Mouse (Mus musculus): Measurements from ENCODE around the gene Dhrs7b. TPM values are rescaled to one million over a fixed set of nuclear protein-coding genes. Genes with fewer than 3 reads are reported as not detected.
A peak's percentile ranks its signal among the peaks of the same experiment; 100 is the strongest.
"Not testable (repeated sequence)": the region's sequence is repeated elsewhere in the genome, so short reads cannot be mapped to it uniquely, and the experiment has no call there.

Dhrs7b gene
- polyA plus RNA-seq, 1 experiment from 2014 or later: 32.2 TPM

GRCm38 (mm10) chr11:60811618-60812017 lies 18.8 kb upstream of the Dhrs7b start, which contains the start of gene Shmt1:
Gene Shmt1, minus strand, starts transcription at chr11:60811718.
- not testable (repeated sequence) for H3K9me3 ChIP-seq; H3K27ac ChIP-seq; H3K27me3 ChIP-seq (replicated peaks); H3K36me3 ChIP-seq (replicated peaks); ATAC-seq (replicated peaks)
- peak within 1 kb of the TSS; percentile 50 for H3K4me3 ChIP-seq
- 0 out of 2 replicates have a peak within 1 kb of the TSS, but pooled peaks have one; percentile 10 for H3K9ac ChIP-seq
- H3K4me2 ChIP-seq: peak within 1 kb of the TSS; percentile 98
- 32% methylated on average over 6 of the region's 6 CpGs for WGBS
- peaks cover 12% of the 10 kb centered on the region for H3K4me1 ChIP-seq

GRCm38 (mm10) chr11:60816398-60816797 lies 14.0 kb upstream of the Dhrs7b start:
- no peaks in the 10 kb centered on the region for H3K36me3 ChIP-seq (replicated peaks)
- H3K4me3 ChIP-seq: no peak overlapping the region
- H3K27me3 ChIP-seq (replicated peaks): no peaks in the 10 kb centered on the region; the same call in 1 of the 2 replicates
- no peak for ATAC-seq (replicated peaks)
- WGBS: 74% methylated on average over 5 of the region's 5 CpGs
- peaks cover under 1% of the 10 kb centered on the region; the same call in 1 of the 2 replicates for H3K4me1 ChIP-seq
- H3K4me2 ChIP-seq: no peak overlapping the region
- no peak overlapping the region for H3K27ac ChIP-seq
- no peak overlapping the region for H3K9ac ChIP-seq
- H3K9me3 ChIP-seq: no peaks in the 10 kb centered on the region

DNA sequence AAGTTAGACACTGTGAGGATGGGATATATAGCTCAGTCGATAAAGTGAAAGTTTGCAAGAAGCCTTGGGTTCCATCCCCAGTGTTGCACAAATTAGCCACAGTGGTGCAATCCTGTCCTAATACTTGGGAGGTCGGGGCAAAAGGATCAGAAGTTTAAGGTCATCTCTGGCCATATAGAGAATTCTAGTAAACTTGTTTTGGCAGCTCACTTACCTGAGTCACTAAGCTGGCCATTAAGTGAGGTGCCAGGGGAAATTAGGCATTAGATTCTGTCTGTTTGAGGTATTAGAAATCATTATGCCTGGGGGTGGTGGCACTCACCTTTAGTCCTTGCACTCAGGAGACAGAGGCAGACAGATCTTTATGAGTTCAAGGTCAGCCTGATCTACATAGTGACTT lies 6.7 kb upstream of the Dhrs7b start:
- no peak for ATAC-seq (replicated peaks)
- Histone ChIP-seq H3K27me3 (replicated peaks) (no peaks in the 10 kb centered on the region), H3K36me3 (replicated peaks) (no peaks in the 10 kb centered on the region), H3K9ac (no peak overlapping the region), H3K27ac (no peak overlapping the region), H3K4me2 (no peak overlapping the region), H3K4me1 (no peaks in the 10 kb centered on the region), H3K4me3 (no peak overlapping the region), H3K9me3 (no peaks in the 10 kb centered on the region)
- 67% methylated on average over 2 of the region's 2 CpGs for WGBS

- Histone ChIP-seq H3K27me3 (replicated peaks) (no peaks in the 10 kb centered on the region), H3K9ac (no peak overlapping the region), H3K9me3 (no peaks in the 10 kb centered on the region), H3K4me1 (no peaks in the 10 kb centered on the region), H3K36me3 (replicated peaks) (no peaks in the 10 kb centered on the region), H3K4me3 (no peak overlapping the region), H3K4me2 (no peak overlapping the region), H3K27ac (no peak overlapping the region)
- WGBS: 91% methylated on average over 3 of the region's 3 CpGs
- no peak for ATAC-seq (replicated peaks)
Measured at GRCm38 (mm10) chr11:60825191-60825590, 5.2 kb upstream of the Dhrs7b start.

GRCm38 (mm10) chr11:60826700-60827099 lies 3.7 kb upstream of the Dhrs7b start:
- H3K27ac ChIP-seq: no peak overlapping the region
- H3K4me2 ChIP-seq: no peak overlapping the region
- H3K27me3 ChIP-seq (replicated peaks): no peaks in the 10 kb centered on the region
- ATAC-seq (replicated peaks): no peak
- H3K36me3 ChIP-seq (replicated peaks): no peaks in the 10 kb centered on the region
- H3K9me3 ChIP-seq: no peaks in the 10 kb centered on the region
- WGBS: 24% methylated on average over 1 of the region's 1 CpGs
- peaks cover 7% of the 10 kb centered on the region for H3K4me1 ChIP-seq
- H3K4me3 ChIP-seq: no peak overlapping the region
- no peak overlapping the region for H3K9ac ChIP-seq

GRCm38 (mm10) chr11:60827241-60827945 lies 3.0 kb upstream of the Dhrs7b start:
- 8% methylated on average over 4 of the region's 4 CpGs for WGBS
- H3K27ac ChIP-seq: no peak overlapping the region
- ATAC-seq (replicated peaks): no peak
- no peak overlapping the region for H3K4me2 ChIP-seq
- H3K9me3 ChIP-seq: no peaks in the 10 kb centered on the region
- no peak overlapping the region for H3K4me3 ChIP-seq
- H3K36me3 ChIP-seq (replicated peaks): no peaks in the 10 kb centered on the region
- no peak overlapping the region for H3K9ac ChIP-seq
- peaks cover 7% of the 10 kb centered on the region for H3K4me1 ChIP-seq
- H3K27me3 ChIP-seq (replicated peaks): no peaks in the 10 kb centered on the region

DNA sequence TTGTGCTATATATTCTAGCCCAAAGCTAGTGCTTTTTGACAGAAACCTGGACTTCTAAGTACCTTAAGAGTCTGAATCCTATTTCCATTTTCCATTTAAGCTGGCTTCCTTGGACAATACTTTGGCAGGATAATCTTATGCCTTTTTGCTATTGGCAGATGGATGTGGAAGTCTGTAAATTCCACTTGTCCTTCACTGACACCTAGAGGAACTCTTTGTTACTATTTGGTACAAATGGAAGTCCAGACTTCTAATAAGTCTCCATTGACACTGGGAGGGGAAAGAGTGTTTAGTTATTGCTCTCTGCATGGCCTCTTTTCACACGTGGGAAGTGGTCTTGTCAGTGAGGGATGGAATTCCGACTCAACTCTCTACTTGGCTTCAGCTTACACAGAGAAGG lies 1.5 kb upstream of the Dhrs7b start:
- no peak overlapping the region for H3K4me3 ChIP-seq
- H3K4me1 ChIP-seq: peaks cover 7% of the 10 kb centered on the region
- H3K9me3 ChIP-seq: no peaks in the 10 kb centered on the region
- WGBS: 49% methylated on average over 2 of the region's 2 CpGs
- H3K36me3 ChIP-seq (replicated peaks): no peaks in the 10 kb centered on the region
- no peak overlapping the region for H3K4me2 ChIP-seq
- ATAC-seq (replicated peaks): no peak
- no peak overlapping the region for H3K9ac ChIP-seq
- H3K27me3 ChIP-seq (replicated peaks): no peaks in the 10 kb centered on the region
- H3K27ac ChIP-seq: no peak overlapping the region

DNA sequence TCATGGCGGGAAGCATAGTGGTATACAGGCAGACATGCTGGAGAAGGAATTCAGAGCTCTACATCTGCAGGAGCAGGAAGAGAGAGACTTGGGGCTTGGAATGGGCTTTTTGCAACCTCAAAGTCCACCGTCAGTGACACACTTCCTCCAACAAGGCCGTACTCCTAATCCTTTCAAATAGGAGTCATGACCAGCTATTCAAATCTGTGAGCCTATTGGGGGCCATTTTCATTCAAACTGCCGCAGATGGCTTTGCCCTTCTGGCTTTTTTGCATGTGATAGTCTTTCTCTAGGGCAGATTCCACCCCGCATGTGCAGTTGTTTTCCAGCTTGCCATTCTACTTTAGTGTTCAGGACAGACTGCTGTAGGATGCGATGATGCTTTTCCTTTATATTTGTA lies 6.5 kb downstream of the Dhrs7b start:
- no peak overlapping the region for H3K9ac ChIP-seq
- no peak for ATAC-seq (replicated peaks)
- H3K4me3 ChIP-seq: no peak overlapping the region
- no peaks in the 10 kb centered on the region for H3K4me1 ChIP-seq
- no peaks in the 10 kb centered on the region for H3K9me3 ChIP-seq
- H3K36me3 ChIP-seq (replicated peaks): no peaks in the 10 kb centered on the region
- H3K27ac ChIP-seq: no peak overlapping the region
- no peaks in the 10 kb centered on the region for H3K27me3 ChIP-seq (replicated peaks)
- H3K4me2 ChIP-seq: no peak overlapping the region
- 93% methylated on average over 6 of the region's 6 CpGs for WGBS

GRCm38 (mm10) chr11:60837644-60838406 lies 7.4 kb downstream of the Dhrs7b start:
- Histone ChIP-seq H3K27me3 (replicated peaks) (no peaks in the 10 kb centered on the region), H3K9me3 (no peaks in the 10 kb centered on the region), H3K4me3 (no peak overlapping the region), H3K9ac (no peak overlapping the region), H3K36me3 (replicated peaks) (no peaks in the 10 kb centered on the region), H3K4me2 (no peak overlapping the region), H3K4me1 (no peaks in the 10 kb centered on the region), H3K27ac (no peak overlapping the region)
- no peak for ATAC-seq (replicated peaks)
- 96% methylated on average over 10 of the region's 10 CpGs for WGBS

DNA sequence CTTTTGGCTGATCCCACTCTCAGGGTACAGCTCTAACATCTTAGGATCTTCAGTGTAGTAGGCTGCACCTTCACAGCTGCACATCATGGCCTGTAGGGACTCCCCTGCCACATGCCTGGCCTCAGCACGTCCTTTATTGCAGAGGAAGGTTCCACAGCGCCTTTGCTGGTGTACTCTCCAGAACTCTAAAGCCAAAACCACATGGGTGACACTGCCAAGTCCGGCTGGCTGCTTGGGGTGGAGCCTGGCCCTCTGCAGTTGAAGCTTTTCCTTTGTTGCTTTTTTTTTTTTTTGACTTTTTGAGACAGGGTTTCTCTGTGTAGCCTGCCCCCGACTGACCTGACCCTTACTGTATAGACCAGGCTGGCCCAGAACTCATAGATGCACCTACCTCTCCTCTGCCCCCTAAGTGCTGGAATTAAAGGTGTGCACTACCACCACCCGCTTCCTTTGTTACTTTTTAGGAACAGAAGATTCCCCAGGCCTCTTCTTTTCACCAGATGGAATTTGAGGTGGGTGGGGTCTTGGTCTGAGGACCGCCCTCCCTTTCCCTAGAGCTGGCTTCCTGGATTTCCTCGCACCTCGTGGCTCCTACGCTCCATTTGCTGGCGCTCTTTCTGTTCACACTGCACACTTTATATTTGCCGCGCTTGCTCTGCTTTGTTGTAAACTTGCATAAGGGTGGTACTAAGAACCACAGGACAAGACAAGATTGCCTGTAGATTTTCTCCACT lies 11.2 kb downstream of the Dhrs7b start:
- 82% methylated on average over 12 of the region's 12 CpGs for WGBS
- no peaks in the 10 kb centered on the region for H3K4me1 ChIP-seq
- no peak overlapping the region for H3K4me2 ChIP-seq
- no peaks in the 10 kb centered on the region for H3K27me3 ChIP-seq (replicated peaks)
- H3K9me3 ChIP-seq: no peaks in the 10 kb centered on the region
- no peak overlapping the region for H3K9ac ChIP-seq
- H3K36me3 ChIP-seq (replicated peaks): no peaks in the 10 kb centered on the region
- H3K4me3 ChIP-seq: no peak overlapping the region
- no peak overlapping the region for H3K27ac ChIP-seq
- ATAC-seq (replicated peaks): no peak

DNA sequence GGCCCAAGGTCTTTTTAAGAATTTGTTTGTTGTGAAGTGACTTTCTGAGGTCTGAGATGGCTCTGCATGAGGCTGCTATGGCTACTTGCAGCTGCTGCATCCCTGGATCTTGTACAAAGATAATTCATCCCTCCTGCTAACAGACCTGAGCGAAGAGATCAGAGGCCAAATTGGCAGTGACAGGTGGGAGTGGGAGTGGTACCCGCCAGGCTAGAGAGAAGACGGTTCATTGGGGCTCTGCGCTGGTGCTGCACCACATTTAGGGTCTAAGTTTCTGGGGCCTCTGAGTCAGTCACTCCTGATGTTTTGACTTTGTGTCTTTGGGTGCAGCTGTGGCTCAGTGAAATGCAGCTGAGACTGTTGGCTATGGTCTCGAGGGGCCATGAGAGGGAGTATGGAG lies 13.0 kb downstream of the Dhrs7b start:
- 92% methylated on average over 5 of the region's 5 CpGs for WGBS
- no peak for ATAC-seq (replicated peaks)
- no peak overlapping the region for H3K27ac ChIP-seq
- no peaks in the 10 kb centered on the region for H3K4me1 ChIP-seq
- H3K36me3 ChIP-seq (replicated peaks): no peaks in the 10 kb centered on the region; the same call in 1 of the 2 replicates
- H3K27me3 ChIP-seq (replicated peaks): no peaks in the 10 kb centered on the region
- H3K9me3 ChIP-seq: no peaks in the 10 kb centered on the region
- no peak overlapping the region for H3K4me3 ChIP-seq
- no peak overlapping the region for H3K4me2 ChIP-seq
- H3K9ac ChIP-seq: no peak overlapping the region

DNA sequence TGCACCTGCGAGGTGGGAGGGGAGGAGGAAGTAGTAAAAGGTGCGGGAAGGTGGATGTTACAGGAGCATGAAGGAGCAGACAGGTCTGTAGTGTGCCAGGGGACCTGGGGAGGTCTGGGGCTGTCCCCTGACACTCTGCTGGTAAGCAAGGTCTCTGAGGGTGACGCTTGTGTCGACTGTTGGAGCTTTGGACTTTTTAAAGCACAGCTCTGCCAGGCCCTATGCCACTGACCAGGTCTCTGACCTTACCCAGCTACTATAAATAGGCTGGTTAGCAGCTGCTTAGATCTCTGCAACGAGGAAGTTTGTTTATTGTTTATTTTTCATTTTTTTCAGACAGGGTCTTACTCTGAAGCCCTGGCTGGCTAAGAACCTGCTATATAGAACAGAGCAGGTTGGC lies 15.0 kb downstream of the Dhrs7b start:
- H3K4me3 ChIP-seq: no peak overlapping the region
- no peaks in the 10 kb centered on the region; the same call in 1 of the 2 replicates for H3K36me3 ChIP-seq (replicated peaks)
- H3K4me2 ChIP-seq: no peak overlapping the region
- no peaks in the 10 kb centered on the region for H3K4me1 ChIP-seq
- no peaks in the 10 kb centered on the region for H3K9me3 ChIP-seq
- no peak overlapping the region for H3K9ac ChIP-seq
- H3K27me3 ChIP-seq (replicated peaks): no peaks in the 10 kb centered on the region
- no peak overlapping the region for H3K27ac ChIP-seq
- ATAC-seq (replicated peaks): no peak
- WGBS: 92% methylated on average over 5 of the region's 5 CpGs

Data from midbrain, embryonic 15.5 days (tissue).